Mouse (Mus musculus) stomach, embryonic 14.5 days (tissue): ENCODE measurements around the gene AI413582. TPM values are rescaled to one million over a fixed set of nuclear protein-coding genes. Genes with fewer than 3 reads are reported as not detected.
A peak's percentile ranks its signal among the peaks of the same experiment; 100 is the strongest.

Source experiments
- ATAC-seq: fragments of 200-750 bp; cut with Nextera tagmentation; 2 replicates; pipeline ENCODE4 v1.8.0; 2017; ENCODE audit warnings: low read depth, moderate TSS enrichment; ENCODE audit not compliant: insufficient number of reproducible peaks, insufficient read depth, low FRiP score
- H3K27ac ChIP-seq: fragments of 300-500 bp; sonication (generic); 2 replicates; pipeline ENCODE4 v1.5.1; 2014; ENCODE audit warnings: mild to moderate bottlenecking, low read length, moderate library complexity, mixed read lengths
- H3K27me3 ChIP-seq: fragments of 300-500 bp; sonication (generic); 2 replicates; pipeline ENCODE4 v1.6.1; 2014; ENCODE audit warnings: low read length, control low read depth, mixed read lengths; ENCODE audit not compliant: control insufficient read depth, insufficient read depth
- H3K36me3 ChIP-seq: fragments of 300-500 bp; sonication (generic); 2 replicates; pipeline ENCODE4 v1.6.1; 2014; ENCODE audit warnings: mild to moderate bottlenecking, control low read depth, low read length, moderate library complexity, mixed read lengths; ENCODE audit not compliant: control insufficient read depth, insufficient read depth
- H3K4me1 ChIP-seq: fragments of 300-500 bp; sonication (generic); 2 replicates; pipeline ENCODE4 v1.6.1; 2014; ENCODE audit warnings: low read length, control low read depth, mixed read lengths; ENCODE audit not compliant: control insufficient read depth, insufficient read depth
- H3K4me2 ChIP-seq: fragments of 300-500 bp; sonication (generic); replicated peaks from 2 replicates; pipeline ENCODE4 v1.6.1; 2014; ENCODE audit warnings: low read depth, low read length, control low read depth
- H3K4me3 ChIP-seq: fragments of 300-500 bp; sonication (generic); 2 replicates; pipeline ENCODE4 v1.5.1; 2014; ENCODE audit warnings: low read depth, low read length, control low read depth
- H3K9ac ChIP-seq: fragments of 300-500 bp; sonication (generic); replicated peaks from 2 replicates; pipeline ENCODE4 v1.6.1; 2014; ENCODE audit warnings: low read depth, mild to moderate bottlenecking, control low read depth, low read length, moderate library complexity, mixed read lengths
- H3K9me3 ChIP-seq: fragments of 300-500 bp; sonication (generic); 2 replicates; pipeline ENCODE4 v1.6.1; 2016; ENCODE audit warnings: low read depth, low read length, control low read depth; ENCODE audit not compliant: control insufficient read depth
- WGBS: fragments of 180-500 bp; shearing (Covaris S2); extraction: QIAGEN DNeasy Blood & Tissue Kit; methylation state at CpG from one replicate; pipeline ENCODE4 v1.1.7; 2014; 5-methylcytosine and 5-hydroxymethylcytosine counted together
- polyA plus RNA-seq: library from polyadenylated mRNA; unstranded; fragments of >200 nt; fragmentation: Nextera tagmentation; extraction: Ambion mirVana; gene quantifications from 2 replicates; pipeline ENCODE4 v1.2.1, GENCODE M21; 2014

Gene AI413582
- polyA plus RNA-seq, 1 experiment from 2014 or later: 24.3 TPM

- ATAC-seq: no peak
- Histone ChIP-seq H3K27ac (no peak overlapping the region), H3K27me3 (no peaks in the 10 kb centered on the region), H3K4me3 (no peak overlapping the region), H3K9ac (no peak overlapping the region), H3K4me2 (no peak overlapping the region), H3K36me3 (no peaks in the 10 kb centered on the region), H3K4me1 (no peaks in the 10 kb centered on the region), H3K9me3 (no peaks in the 10 kb centered on the region)
- 59% methylated on average over 6 of the region's 6 CpGs for WGBS
Observed at GRCm38 (mm10) chr17:27527188-27527587, 38.4 kb downstream of the AI413582 start.

- Histone ChIP-seq H3K36me3 (no peaks in the 10 kb centered on the region), H3K27me3 (peaks cover 9% of the 10 kb centered on the region), H3K9me3 (no peaks in the 10 kb centered on the region), H3K9ac (no peak overlapping the region), H3K27ac (no peak overlapping the region), H3K4me3 (no peak overlapping the region), H3K4me1 (no peaks in the 10 kb centered on the region), H3K4me2 (no peak overlapping the region)
- 47% methylated on average over 7 of the region's 7 CpGs for WGBS
- ATAC-seq: no peak
Observed at GRCm38 (mm10) chr17:27523121-27523520, 42.4 kb downstream of the AI413582 start.

- WGBS: 73% methylated on average over 5 of the region's 5 CpGs
- no peaks in the 10 kb centered on the region for H3K36me3 ChIP-seq
- no peak within 1 kb of the TSS; the same call in 1 of the 2 replicates for H3K4me2 ChIP-seq
- no peaks in the 10 kb centered on the region for H3K9me3 ChIP-seq
- ATAC-seq: no peak
- H3K27me3 ChIP-seq: peaks cover 9% of the 10 kb centered on the region
- H3K4me3 ChIP-seq: no peak within 1 kb of the TSS
- no peak within 1 kb of the TSS for H3K27ac ChIP-seq
- no peaks in the 10 kb centered on the region for H3K4me1 ChIP-seq
- no peak within 1 kb of the TSS for H3K9ac ChIP-seq
Observed at GRCm38 (mm10) chr17:27521303-27521702, 44.3 kb downstream of the AI413582 start, which contains the start of gene Grm4. Gene Grm4 (minus strand): TSS chr17:27521403.

- Histone ChIP-seq H3K9ac (no peak overlapping the region), H3K27ac (no peak overlapping the region), H3K36me3 (no peaks in the 10 kb centered on the region), H3K4me2 (no peak overlapping the region; the same call in 1 of the 2 replicates), H3K9me3 (no peaks in the 10 kb centered on the region), H3K4me1 (no peaks in the 10 kb centered on the region), H3K27me3 (peaks cover 9% of the 10 kb centered on the region), H3K4me3 (no peak overlapping the region)
- 0 out of 2 replicates have a peak, but pooled peaks have one; percentile 20 for ATAC-seq
- 1% methylated on average over 27 of the region's 27 CpGs for WGBS
Observed at GRCm38 (mm10) chr17:27520557-27520956, 45.0 kb downstream of the AI413582 start.

- 45% methylated on average over 15 of the region's 15 CpGs for WGBS
- no peak for ATAC-seq
Observed at GRCm38 (mm10) chr17:27518700-27519595, 46.6 kb downstream of the AI413582 start.

GRCm38 (mm10) chr17:27518296-27518695 is 47.3 kb downstream of the AI413582 start:
- H3K36me3 ChIP-seq: no peaks in the 10 kb centered on the region
- no peak overlapping the region for H3K4me3 ChIP-seq
- H3K27ac ChIP-seq: no peak overlapping the region
- no peak for ATAC-seq
- no peaks in the 10 kb centered on the region for H3K9me3 ChIP-seq
- WGBS: 16% methylated on average over 9 of the region's 9 CpGs
- H3K27me3 ChIP-seq: peaks cover 24% of the 10 kb centered on the region
- no peaks in the 10 kb centered on the region for H3K4me1 ChIP-seq
- H3K9ac ChIP-seq: no peak overlapping the region
- H3K4me2 ChIP-seq: no peak overlapping the region

More at GRCm38 (mm10) chr17:27518700-27519595, 46.6 kb downstream of the AI413582 start:
- Histone ChIP-seq H3K27ac (no peak overlapping the region), H3K9me3 (no peaks in the 10 kb centered on the region), H3K4me1 (no peaks in the 10 kb centered on the region), H3K9ac (no peak overlapping the region), H3K36me3 (no peaks in the 10 kb centered on the region), H3K4me2 (no peak overlapping the region), H3K27me3 (peaks cover 18% of the 10 kb centered on the region), H3K4me3 (no peak overlapping the region)

GRCm38 (mm10) chr17:27513916-27514762 is 51.4 kb downstream of the AI413582 start:
- ATAC-seq: no peak
- H3K9me3 ChIP-seq: no peaks in the 10 kb centered on the region
- no peaks in the 10 kb centered on the region for H3K36me3 ChIP-seq
- peaks cover 8% of the 10 kb centered on the region; the same call in 1 of the 2 replicates for H3K4me1 ChIP-seq
- peak overlapping the region; percentile 47 for H3K4me3 ChIP-seq
- no peak overlapping the region for H3K27ac ChIP-seq
- peaks cover 40% of the 10 kb centered on the region for H3K27me3 ChIP-seq
- 35% methylated on average over 27 of the region's 27 CpGs for WGBS
- H3K9ac ChIP-seq: no peak overlapping the region
- peak overlapping the region; percentile 100; the same call in 1 of the 2 replicates for H3K4me2 ChIP-seq
